Mouse (Mus musculus) MEL-GATA-1-ER (cell line): ENCODE data around the gene Ap3b1.

Source experiments
- DNase-seq: peaks from one replicate; pipeline ENCODE4 v3.0.0-alpha.2; 2012; ENCODE audit warnings: low read depth; ENCODE audit errors: extremely low read depth

Gene Ap3b1

GRCm38 (mm10) chr13:94537336-94537735, 178.6 kb downstream of the Ap3b1 start:
- no peak for DNase-seq

- no peak for DNase-seq
These were observed 181.3 kb downstream of the Ap3b1 start for GRCm38 (mm10) chr13:94539851-94540646.

- no peak for DNase-seq
These were observed 183.3 kb downstream of the Ap3b1 start for GRCm38 (mm10) chr13:94542061-94542460.

- DNase-seq, result no peak
These were observed 185.5 kb downstream of the Ap3b1 start for GRCm38 (mm10) chr13:94544211-94544610.

GRCm38 (mm10) chr13:94545739-94546138, 187.0 kb downstream of the Ap3b1 start:
- DNase-seq, result no peak

GRCm38 (mm10) chr13:94546246-94546645, 187.5 kb downstream of the Ap3b1 start:
- no peak for DNase-seq

GRCm38 (mm10) chr13:94549580-94549979, 190.8 kb downstream of the Ap3b1 start:
- no peak for DNase-seq

- no peak for DNase-seq
These were observed 191.3 kb downstream of the Ap3b1 start for GRCm38 (mm10) chr13:94550037-94550436.

GRCm38 (mm10) chr13:94560011-94560410, 201.3 kb downstream of the Ap3b1 start:
- peak; percentile 18 for DNase-seq

GRCm38 (mm10) chr13:94560878-94561277, 202.1 kb downstream of the Ap3b1 start:
- DNase-seq, result no peak

- DNase-seq, result no peak
These were observed 204.0 kb downstream of the Ap3b1 start for GRCm38 (mm10) chr13:94562652-94563339.

- DNase-seq, result no peak
These were observed 205.1 kb downstream of the Ap3b1 start for GRCm38 (mm10) chr13:94563836-94564235.

GRCm38 (mm10) chr13:94564351-94564994, 205.7 kb downstream of the Ap3b1 start:
- DNase-seq, result no peak

- DNase-seq, result no peak
These were observed 206.4 kb downstream of the Ap3b1 start for GRCm38 (mm10) chr13:94565176-94565575.

- DNase-seq, result no peak
These were observed 206.9 kb downstream of the Ap3b1 start for GRCm38 (mm10) chr13:94565616-94566015.

- DNase-seq, result no peak
These were observed 209.0 kb downstream of the Ap3b1 start for GRCm38 (mm10) chr13:94567739-94568138.

GRCm38 (mm10) chr13:94571001-94571400, 212.2 kb downstream of the Ap3b1 start:
- DNase-seq, result no peak

- no peak for DNase-seq
These were observed 214.6 kb downstream of the Ap3b1 start for GRCm38 (mm10) chr13:94573356-94573755.

- no peak for DNase-seq
These were observed 215.1 kb downstream of the Ap3b1 start for GRCm38 (mm10) chr13:94573833-94574232.

- DNase-seq, result no peak
These were observed 217.0 kb downstream of the Ap3b1 start for GRCm38 (mm10) chr13:94575607-94576398.

GRCm38 (mm10) chr13:94576399-94577176, 217.8 kb downstream of the Ap3b1 start:
- no peak for DNase-seq
